Mouse (Mus musculus): Measurements from ENCODE around the gene Cks1b. TPM values are rescaled to one million over a fixed set of nuclear protein-coding genes. Genes with fewer than 3 reads are reported as not detected.

The Cks1b gene
- polyA plus RNA-seq, 1 experiment from 2014 or later: 480 TPM

DNA sequence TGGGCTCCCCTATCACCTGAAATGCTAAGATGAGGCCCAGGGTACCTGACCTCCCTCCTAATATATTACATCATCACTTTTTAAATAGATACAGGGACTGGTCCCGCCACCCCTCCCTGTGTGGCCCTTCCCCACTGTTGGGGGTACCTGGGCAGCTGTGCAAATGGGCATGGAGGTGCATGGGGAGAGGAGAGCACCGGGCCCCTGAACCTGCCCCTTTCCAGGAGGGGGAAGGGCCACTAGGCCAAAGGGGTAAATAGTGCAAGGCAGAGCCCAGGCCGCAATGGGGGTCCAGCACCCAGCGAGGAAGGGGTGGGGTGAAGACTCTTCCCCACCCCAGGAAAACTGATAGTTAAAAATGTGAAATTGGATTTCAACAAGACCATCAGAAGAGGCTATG is 40.4 kb downstream of the Cks1b start:
- no peaks in the 10 kb centered on the region for H3K27me3 ChIP-seq
- H3K27ac ChIP-seq: no peak overlapping the region
- H3K4me1 ChIP-seq: peaks cover 13% of the 10 kb centered on the region
- H3K9me3 ChIP-seq: no peaks in the 10 kb centered on the region
- H3K36me3 ChIP-seq: no peaks in the 10 kb centered on the region
- ATAC-seq (ENCODE audit: insufficient number of reproducible peaks, insufficient read depth, low FRiP score, low TSS enrichment): no peak
- 73% methylated on average over 4 of the region's 4 CpGs for WGBS
- H3K9ac ChIP-seq: peak overlapping the region; percentile 57; the same call in 1 of the 2 replicates
- H3K4me2 ChIP-seq (replicated peaks): peak overlapping the region; percentile 78
- H3K4me3 ChIP-seq: no peak overlapping the region

- 43% methylated on average over 5 of the region's 5 CpGs for WGBS
- H3K36me3 ChIP-seq: no peaks in the 10 kb centered on the region
- no peak for ATAC-seq (ENCODE audit: insufficient number of reproducible peaks, insufficient read depth, low FRiP score, low TSS enrichment)
Measured at GRCm38 (mm10) chr3:89373581-89374231, 44.5 kb downstream of the Cks1b start.

GRCm38 (mm10) chr3:89367338-89367737 is 50.8 kb downstream of the Cks1b start:
- no peak for ATAC-seq (ENCODE audit: insufficient number of reproducible peaks, insufficient read depth, low FRiP score, low TSS enrichment)
- H3K27ac ChIP-seq: no peak overlapping the region

More at GRCm38 (mm10) chr3:89373581-89374231, 44.5 kb downstream of the Cks1b start:
- Histone ChIP-seq H3K9ac (no peak overlapping the region), H3K4me1 (peaks cover 8% of the 10 kb centered on the region), H3K27ac (no peak overlapping the region), H3K4me3 (no peak overlapping the region), H3K9me3 (no peaks in the 10 kb centered on the region), H3K4me2 (replicated peaks) (no peak overlapping the region), H3K27me3 (no peaks in the 10 kb centered on the region)

GRCm38 (mm10) chr3:89365486-89366414 is 52.4 kb downstream of the Cks1b start:
- Histone ChIP-seq H3K4me2 (replicated peaks) (no peak overlapping the region), H3K4me3 (no peak overlapping the region), H3K4me1 (no peaks in the 10 kb centered on the region), H3K9ac (no peak overlapping the region), H3K27me3 (no peaks in the 10 kb centered on the region), H3K27ac (no peak overlapping the region), H3K36me3 (no peaks in the 10 kb centered on the region), H3K9me3 (no peaks in the 10 kb centered on the region)
- no peak for ATAC-seq (ENCODE audit: insufficient number of reproducible peaks, insufficient read depth, low FRiP score, low TSS enrichment)
- WGBS: 77% methylated on average over 20 of the region's 20 CpGs

More at GRCm38 (mm10) chr3:89367338-89367737, 50.8 kb downstream of the Cks1b start:
- no peaks in the 10 kb centered on the region for H3K27me3 ChIP-seq
- 57% methylated on average over 11 of the region's 11 CpGs for WGBS
- no peaks in the 10 kb centered on the region for H3K36me3 ChIP-seq
- H3K4me3 ChIP-seq: no peak overlapping the region
- no peaks in the 10 kb centered on the region for H3K9me3 ChIP-seq
- H3K4me2 ChIP-seq (replicated peaks): no peak overlapping the region
- H3K9ac ChIP-seq: no peak overlapping the region
- H3K4me1 ChIP-seq: no peaks in the 10 kb centered on the region

Other genes with a start within 250 kb of the Cks1b start
- gene Scamp3, start 240.9 kb downstream of the Cks1b start, polyA plus RNA-seq (2016; fragmentation: Nextera tagmentation; extraction: Ambion mirVana): 108 and 109 TPM in 2 replicates
- 30.9 and 37.2 TPM in 2 replicates for gene Fam189b, start 235.2 kb downstream of the Cks1b start, polyA plus RNA-seq (2016; fragmentation: Nextera tagmentation; extraction: Ambion mirVana)
- gene Gba, start 215.5 kb downstream of the Cks1b start, polyA plus RNA-seq (2016; fragmentation: Nextera tagmentation; extraction: Ambion mirVana): 33.2 and 34.9 TPM in 2 replicates
- 42.6 and 46.2 TPM in 2 replicates for gene Thbs3, start 203.2 kb downstream of the Cks1b start, polyA plus RNA-seq (2016; fragmentation: Nextera tagmentation; extraction: Ambion mirVana)
- gene Mtx1, start 191.3 kb downstream of the Cks1b start, polyA plus RNA-seq (2016; fragmentation: Nextera tagmentation; extraction: Ambion mirVana): 208 and 211 TPM in 2 replicates
- gene Muc1, start 189.3 kb downstream of the Cks1b start, polyA plus RNA-seq (2016; fragmentation: Nextera tagmentation; extraction: Ambion mirVana): 0.78 and 1.6 TPM in 2 replicates
- 297 and 306 TPM in 2 replicates for gene Krtcap2, start 172.4 kb downstream of the Cks1b start, polyA plus RNA-seq (2016; fragmentation: Nextera tagmentation; extraction: Ambion mirVana)
- gene Trim46, start 172.1 kb downstream of the Cks1b start, polyA plus RNA-seq (2016; fragmentation: Nextera tagmentation; extraction: Ambion mirVana): 6.2 and 7.7 TPM in 2 replicates
- gene Dpm3, start 159.0 kb downstream of the Cks1b start, polyA plus RNA-seq (2016; fragmentation: Nextera tagmentation; extraction: Ambion mirVana): 101 and 103 TPM in 2 replicates
- 56.6 and 62.0 TPM in 2 replicates for gene Slc50a1, start 147.8 kb downstream of the Cks1b start, polyA plus RNA-seq (2016; fragmentation: Nextera tagmentation; extraction: Ambion mirVana)
- 32.6 and 36.1 TPM in 2 replicates for gene Efna1, start 137.2 kb downstream of the Cks1b start, polyA plus RNA-seq (2016; fragmentation: Nextera tagmentation; extraction: Ambion mirVana)
- gene Efna3, start 95.4 kb downstream of the Cks1b start, polyA plus RNA-seq (2016; fragmentation: Nextera tagmentation; extraction: Ambion mirVana): 12.8 and 15.8 TPM in 2 replicates
- gene Efna4, start 80.4 kb downstream of the Cks1b start, polyA plus RNA-seq (2016; fragmentation: Nextera tagmentation; extraction: Ambion mirVana): 47.1 and 48.8 TPM in 2 replicates
- gene Adam15, start 68.4 kb downstream of the Cks1b start, polyA plus RNA-seq (2016; fragmentation: Nextera tagmentation; extraction: Ambion mirVana): 42.7 and 45.5 TPM in 2 replicates
- gene Dcst2, start 56.4 kb downstream of the Cks1b start, polyA plus RNA-seq (2016; fragmentation: Nextera tagmentation; extraction: Ambion mirVana): 0.13 and 0.38 TPM in 2 replicates
- 0.32 and 0.57 TPM in 2 replicates for gene Dcst1, start 53.1 kb downstream of the Cks1b start, polyA plus RNA-seq (2016; fragmentation: Nextera tagmentation; extraction: Ambion mirVana)
- 0.83 and 1.9 TPM in 2 replicates for gene Zbtb7b, start 23.6 kb downstream of the Cks1b start, polyA plus RNA-seq (2016; fragmentation: Nextera tagmentation; extraction: Ambion mirVana)
- gene Lenep, start 15.6 kb downstream of the Cks1b start, polyA plus RNA-seq (2016; fragmentation: Nextera tagmentation; extraction: Ambion mirVana): 0.09 and 0.64 TPM in 2 replicates
- 30.3 TPM in 2 replicates for gene Flad1, start 6.5 kb downstream of the Cks1b start, polyA plus RNA-seq (2016; fragmentation: Nextera tagmentation; extraction: Ambion mirVana)
- gene Shc1, start 60 bp upstream of the Cks1b start, polyA plus RNA-seq (2016; fragmentation: Nextera tagmentation; extraction: Ambion mirVana): 94.5 and 97.5 TPM in 2 replicates
- gene Pygo2, start 11.8 kb upstream of the Cks1b start, polyA plus RNA-seq (2016; fragmentation: Nextera tagmentation; extraction: Ambion mirVana): 67.3 and 67.9 TPM in 2 replicates
- gene Pbxip1, start 18.3 kb upstream of the Cks1b start, polyA plus RNA-seq (2016; fragmentation: Nextera tagmentation; extraction: Ambion mirVana): 29.8 and 30.1 TPM in 2 replicates
- 57.0 and 58.8 TPM in 2 replicates for gene Pmvk, start 36.2 kb upstream of the Cks1b start, polyA plus RNA-seq (2016; fragmentation: Nextera tagmentation; extraction: Ambion mirVana)
- gene Kcnn3, start 101.8 kb upstream of the Cks1b start, polyA plus RNA-seq (2016; fragmentation: Nextera tagmentation; extraction: Ambion mirVana): 2.1 and 2.5 TPM in 2 replicates

Measured in embryonic facial prominence, embryonic 12.5 days (tissue).